ENCODE assay signal across 8 mouse cellular contexts in genomic region chr13:28738160-28739100, GRCm38 (mm10).
DNase-seq lines count a peak whose midpoint lies in the region; ATAC-seq and TF ChIP-seq lines count a peak whose summit lies in the region.

No protein-coding gene starts in this region.

- H3K4me1 ChIP-seq in heart, embryonic 10.5 days, result peaks cover 28% of the 10 kb centered on the region
- H3K4me1 ChIP-seq in kidney, adult 2 months (ENCODE audit: control insufficient read depth, insufficient read depth, low read length), result peaks cover 3% of the 10 kb centered on the region; the same call in 1 of the 2 replicates
- peaks cover 4% of the 10 kb centered on the region; the same call in 1 of the 2 replicates for H3K4me1 ChIP-seq in lung, postnatal 0 days (ENCODE audit: insufficient read depth, low read depth, low read length)

- H3K27me3 ChIP-seq in heart, embryonic 10.5 days (ENCODE audit: insufficient read depth, poor library complexity, severe bottlenecking), result no peaks in the 10 kb centered on the region
- no peaks in the 10 kb centered on the region for H3K27me3 ChIP-seq in kidney, adult 2 months (replicated peaks; ENCODE audit: control insufficient read depth, insufficient read depth, low read length)
- H3K27me3 ChIP-seq in lung, postnatal 0 days (replicated peaks; ENCODE audit: insufficient read depth, low read length), result no peaks in the 10 kb centered on the region

- peak; percentile 89 for TF ChIP-seq EP300 in lung, postnatal 0 days (IDR thresholded peaks at IDR 0.05)

- H3K9ac ChIP-seq in lung, postnatal 0 days (replicated peaks; ENCODE audit: low read depth), result no peak overlapping the region

- ATAC-seq in lung, postnatal 0 days, result peak; percentile 97
- ATAC-seq in frontal cortex, adult (ENCODE audit: low TSS enrichment), result no peak

- 47% methylated on average over 8 of the region's 8 CpGs for WGBS in heart, embryonic 10.5 days
- 31% methylated on average over 8 of the region's 8 CpGs for WGBS in kidney, adult 2 months
- 30% methylated on average over 8 of the region's 8 CpGs for WGBS in lung, postnatal 0 days

- no peak for TF ChIP-seq CTCF in kidney, adult 2 months (conservative IDR thresholded peaks at IDR 0.05; ENCODE audit: insufficient read depth, insufficient read length, low read depth, low read length)
- no peak for TF ChIP-seq CTCF in lung, postnatal 0 days (IDR thresholded peaks at IDR 0.05)

- no peaks in the 10 kb centered on the region for H3K9me3 ChIP-seq in heart, embryonic 10.5 days
- no peaks in the 10 kb centered on the region for H3K9me3 ChIP-seq in lung, postnatal 0 days (ENCODE audit: low read length)

- no peak for TF ChIP-seq POLR2A in kidney, adult 2 months (IDR thresholded peaks at IDR 0.05; ENCODE audit: low read depth, low read length)

- H3K27ac ChIP-seq in heart, embryonic 10.5 days, result peak overlapping the region; percentile 47; the same call in 1 of the 2 replicates
- H3K27ac ChIP-seq in kidney, adult 2 months (ENCODE audit: insufficient read depth, low read depth, low read length), result peak overlapping the region; percentile 68
- peak overlapping the region; percentile 81 for H3K27ac ChIP-seq in lung, postnatal 0 days (ENCODE audit: low read length)

- DNase-seq in heart, embryonic 10.5 days (ENCODE audit: low spot score), result no peak
- DNase-seq in heart, adult 11 months, result no peak
- DNase-seq in adipocyte (ENCODE audit: low spot score), result peak; percentile 40
- DNase-seq in kidney, adult 2 months, result peak; percentile 88
- DNase-seq in lung, postnatal 0 days (ENCODE audit: low spot score), result peak; percentile 90
- DNase-seq in left cerebral cortex, adult 11 months (ENCODE audit: low spot score), result no peak
- no peak for DNase-seq in testis, postnatal 14 days (ENCODE audit: low spot score)

- no peak overlapping the region for H3K4me3 ChIP-seq in heart, embryonic 10.5 days
- no peak overlapping the region for H3K4me3 ChIP-seq in kidney, adult 2 months (ENCODE audit: insufficient read depth, low read depth, low read length)
- no peak overlapping the region for H3K4me3 ChIP-seq in lung, postnatal 0 days (ENCODE audit: low read depth, low read length)

- no peaks in the 10 kb centered on the region for H3K36me3 ChIP-seq in heart, embryonic 10.5 days
- H3K36me3 ChIP-seq in kidney, adult 2 months (ENCODE audit: control insufficient read depth, insufficient read depth, low read length), result no peaks in the 10 kb centered on the region
- no peaks in the 10 kb centered on the region for H3K36me3 ChIP-seq in lung, postnatal 0 days (ENCODE audit: insufficient read depth, low read length)

- H3K4me2 ChIP-seq in lung, postnatal 0 days (replicated peaks; ENCODE audit: low read depth, low read length), result no peak overlapping the region

Comparison
In these comparisons a context has a peak if more than half of its experiments do, and no peak if none do; other contexts are left out.
1. DNase-seq: peak in adipocyte (single experiment), kidney, adult 2 months (single experiment) and lung, postnatal 0 days (single experiment); none in heart, embryonic 10.5 days (single experiment), heart, adult 11 months (single experiment), left cerebral cortex, adult 11 months (single experiment) and testis, postnatal 14 days (single experiment).
2. Peak in every context shown above with its lines, with median percentiles within 50 percentile points of each other: H3K27ac ChIP-seq.